Mouse (Mus musculus): ENCODE results near the gene Prss32. TPM values are rescaled to one million over a fixed set of nuclear protein-coding genes. Genes with fewer than 3 reads are reported as not detected.
A peak's percentile ranks its signal among the peaks of the same experiment; 100 is the strongest.

The Prss32 gene
- polyA plus RNA-seq, 1 experiment = 0.14 TPM

GRCm38 (mm10) chr17:23853292-23853691 lies 9.6 kb downstream of the Prss32 start:
- peak in 1 of 2 experiments; percentile 46 for DNase-seq (ENCODE audit: low read depth in 1 of 2, low spot score in 2 of 2)
- Histone ChIP-seq H3K27ac (ENCODE audit: insufficient read depth, low read length) (no peak overlapping the region), H3K36me3 (ENCODE audit: control insufficient read depth, insufficient read depth, low read length) (no peaks in the 10 kb centered on the region), H3K4me1 (ENCODE audit: control insufficient read depth, insufficient read depth, insufficient read length) (no peaks in the 10 kb centered on the region), H3K4me3 (ENCODE audit: extremely low read depth, insufficient read depth, insufficient read length) (no peak overlapping the region), H3K27me3 (ENCODE audit: control insufficient read depth, insufficient read depth, low read length) (no peaks in the 10 kb centered on the region)
- 41% methylated on average over 5 of the region's 5 CpGs for WGBS
- TF ChIP-seq CTCF (IDR thresholded peaks at IDR 0.05; ENCODE audit: extremely low read depth, insufficient read depth, insufficient read length, insufficient replicate concordance) (peak; percentile 48; the same call in 1 of the 2 replicates), POLR2A (IDR thresholded peaks at IDR 0.05; ENCODE audit: low read depth, low read length) (no peak)

- no peak overlapping the region for H3K4me3 ChIP-seq (ENCODE audit: extremely low read depth, insufficient read depth, insufficient read length)
- no peak for TF ChIP-seq CTCF (IDR thresholded peaks at IDR 0.05; ENCODE audit: extremely low read depth, insufficient read depth, insufficient read length, insufficient replicate concordance)
- no peak for TF ChIP-seq POLR2A (IDR thresholded peaks at IDR 0.05; ENCODE audit: low read depth, low read length)
- no peak for DNase-seq (ENCODE audit: low read depth in 1 of 2, low spot score in 2 of 2)
- H3K27me3 ChIP-seq (ENCODE audit: control insufficient read depth, insufficient read depth, low read length) = no peaks in the 10 kb centered on the region
- no peaks in the 10 kb centered on the region for H3K36me3 ChIP-seq (ENCODE audit: control insufficient read depth, insufficient read depth, low read length)
- no peak overlapping the region for H3K27ac ChIP-seq (ENCODE audit: insufficient read depth, low read length)
- no peaks in the 10 kb centered on the region for H3K4me1 ChIP-seq (ENCODE audit: control insufficient read depth, insufficient read depth, insufficient read length)
- WGBS = 91% methylated on average over 10 of the region's 10 CpGs
These were observed 10.6 kb downstream of the Prss32 start for GRCm38 (mm10) chr17:23854229-23854765.

GRCm38 (mm10) chr17:23857193-23857592 lies 13.5 kb downstream of the Prss32 start:
- Histone ChIP-seq H3K36me3 (ENCODE audit: control insufficient read depth, insufficient read depth, low read length) (no peaks in the 10 kb centered on the region), H3K4me1 (ENCODE audit: control insufficient read depth, insufficient read depth, insufficient read length) (no peaks in the 10 kb centered on the region), H3K27me3 (ENCODE audit: control insufficient read depth, insufficient read depth, low read length) (no peaks in the 10 kb centered on the region), H3K27ac (ENCODE audit: insufficient read depth, low read length) (no peak overlapping the region), H3K4me3 (ENCODE audit: extremely low read depth, insufficient read depth, insufficient read length) (no peak overlapping the region)
- WGBS = 92% methylated on average over 6 of the region's 6 CpGs
- TF ChIP-seq CTCF (IDR thresholded peaks at IDR 0.05; ENCODE audit: extremely low read depth, insufficient read depth, insufficient read length, insufficient replicate concordance) = no peak
- no peak for TF ChIP-seq POLR2A (IDR thresholded peaks at IDR 0.05; ENCODE audit: low read depth, low read length)
- DNase-seq (ENCODE audit: low read depth in 1 of 2, low spot score in 2 of 2) = no peak

DNA sequence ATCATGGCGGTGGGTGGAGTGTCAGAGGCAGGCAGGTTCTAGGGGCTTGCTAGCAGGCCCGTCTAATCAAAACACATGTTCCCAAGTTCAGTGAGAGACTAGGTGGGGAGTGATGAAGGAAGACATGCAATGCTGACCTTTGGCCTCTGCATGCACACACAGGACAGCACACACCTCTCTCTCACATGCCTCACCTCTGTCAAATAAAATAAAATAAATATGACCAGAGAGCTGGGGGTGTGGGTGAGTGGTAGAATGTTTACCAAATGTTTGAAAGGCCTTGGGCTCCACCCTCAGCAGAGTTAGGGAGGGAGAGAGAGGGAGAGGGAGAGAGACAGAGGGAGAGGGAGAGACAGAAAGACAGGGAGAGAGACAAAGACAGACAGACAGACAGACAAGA lies 14.3 kb downstream of the Prss32 start:
- WGBS = 93% methylated on average over 2 of the region's 2 CpGs
- TF ChIP-seq POLR2A (IDR thresholded peaks at IDR 0.05; ENCODE audit: low read depth, low read length) = no peak
- TF ChIP-seq CTCF (IDR thresholded peaks at IDR 0.05; ENCODE audit: extremely low read depth, insufficient read depth, insufficient read length, insufficient replicate concordance) = no peak
- no peak for DNase-seq (ENCODE audit: low read depth in 1 of 2, low spot score in 2 of 2)

DNA sequence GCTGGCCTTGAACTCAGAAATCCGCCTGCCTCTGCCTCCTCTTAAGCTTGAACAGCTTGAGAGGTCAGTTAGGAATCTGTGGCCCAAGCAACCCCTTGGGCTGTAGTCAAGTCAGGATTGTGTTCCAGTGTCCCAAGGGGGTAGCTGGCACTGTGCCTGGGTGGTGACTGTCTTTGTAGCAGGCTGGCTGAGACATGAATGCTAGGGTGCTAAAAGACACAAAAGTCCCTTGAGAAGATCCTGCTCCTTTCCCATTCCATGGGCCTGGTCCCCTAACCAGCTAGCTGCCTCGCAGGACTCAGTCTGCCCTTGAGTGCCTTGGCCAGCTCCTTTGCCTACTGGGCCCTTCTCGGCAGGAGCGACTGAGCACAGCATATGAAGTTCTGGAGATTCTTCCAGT lies 19.3 kb downstream of the Prss32 start:
- no peak overlapping the region for H3K4me3 ChIP-seq (ENCODE audit: extremely low read depth, insufficient read depth, insufficient read length)
- DNase-seq (ENCODE audit: low read depth in 1 of 2, low spot score in 2 of 2) = no peak
- WGBS = 85% methylated on average over 4 of the region's 4 CpGs
- H3K4me1 ChIP-seq (ENCODE audit: control insufficient read depth, insufficient read depth, insufficient read length) = no peaks in the 10 kb centered on the region
- H3K36me3 ChIP-seq (ENCODE audit: control insufficient read depth, insufficient read depth, low read length) = no peaks in the 10 kb centered on the region
- TF ChIP-seq POLR2A (IDR thresholded peaks at IDR 0.05; ENCODE audit: low read depth, low read length) (no peak), CTCF (IDR thresholded peaks at IDR 0.05; ENCODE audit: extremely low read depth, insufficient read depth, insufficient read length, insufficient replicate concordance) (no peak)
- H3K27ac ChIP-seq (ENCODE audit: insufficient read depth, low read length) = no peak overlapping the region
- H3K27me3 ChIP-seq (ENCODE audit: control insufficient read depth, insufficient read depth, low read length) = no peaks in the 10 kb centered on the region

More for the DNA sequence above, 14.3 kb downstream of the Prss32 start:
- Histone ChIP-seq H3K4me3 (ENCODE audit: extremely low read depth, insufficient read depth, insufficient read length) (no peak overlapping the region), H3K27me3 (ENCODE audit: control insufficient read depth, insufficient read depth, low read length) (no peaks in the 10 kb centered on the region), H3K4me1 (ENCODE audit: control insufficient read depth, insufficient read depth, insufficient read length) (no peaks in the 10 kb centered on the region), H3K36me3 (ENCODE audit: control insufficient read depth, insufficient read depth, low read length) (no peaks in the 10 kb centered on the region), H3K27ac (ENCODE audit: insufficient read depth, low read length) (no peak overlapping the region)

DNA sequence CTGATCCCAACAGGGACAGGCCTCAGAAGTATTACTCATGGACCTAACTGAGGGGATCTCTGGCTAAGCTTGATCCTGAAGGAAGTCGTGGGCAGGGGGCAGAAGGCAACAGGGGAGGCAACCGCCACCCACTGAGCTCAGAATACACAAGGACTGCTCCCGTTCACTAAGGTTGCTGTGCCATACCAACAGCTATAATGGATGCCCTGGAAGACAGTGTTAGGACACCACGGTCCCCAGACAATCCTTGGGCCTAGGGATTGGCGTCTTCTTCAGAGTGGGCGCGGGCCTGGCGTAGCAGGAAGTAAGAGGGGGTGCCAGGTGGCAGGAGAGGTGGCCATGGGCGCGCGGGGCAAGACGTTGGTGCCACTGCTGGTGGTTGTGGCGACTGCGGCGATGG lies 24.1 kb downstream of the Prss32 start, which contains the start of gene Prss21:
Prss21 (plus strand) TSS at position 301 of the 400 bp plus-strand sequence.
- no peak for TF ChIP-seq CTCF (IDR thresholded peaks at IDR 0.05; ENCODE audit: extremely low read depth, insufficient read depth, insufficient read length, insufficient replicate concordance)
- no peak for TF ChIP-seq POLR2A (IDR thresholded peaks at IDR 0.05; ENCODE audit: low read depth, low read length)
- no peak within 1 kb of the TSS for H3K4me3 ChIP-seq (ENCODE audit: extremely low read depth, insufficient read depth, insufficient read length)
- WGBS = 82% methylated on average over 15 of the region's 15 CpGs

GRCm38 (mm10) chr17:23868513-23868912 lies 24.9 kb downstream of the Prss32 start:
- H3K36me3 ChIP-seq (ENCODE audit: control insufficient read depth, insufficient read depth, low read length) = no peaks in the 10 kb centered on the region
- no peak overlapping the region for H3K27ac ChIP-seq (ENCODE audit: insufficient read depth, low read length)
- H3K4me3 ChIP-seq (ENCODE audit: extremely low read depth, insufficient read depth, insufficient read length) = no peak overlapping the region
- TF ChIP-seq POLR2A (IDR thresholded peaks at IDR 0.05; ENCODE audit: low read depth, low read length) = no peak
- TF ChIP-seq CTCF (IDR thresholded peaks at IDR 0.05; ENCODE audit: extremely low read depth, insufficient read depth, insufficient read length, insufficient replicate concordance) = no peak
- no peak for DNase-seq (ENCODE audit: low read depth in 1 of 2, low spot score in 2 of 2)
- no peaks in the 10 kb centered on the region for H3K27me3 ChIP-seq (ENCODE audit: control insufficient read depth, insufficient read depth, low read length)
- WGBS = 83% methylated on average over 11 of the region's 11 CpGs
- H3K4me1 ChIP-seq (ENCODE audit: control insufficient read depth, insufficient read depth, insufficient read length) = no peaks in the 10 kb centered on the region

More for the DNA sequence above, 24.1 kb downstream of the Prss32 start, which contains the start of gene Prss21:
- Histone ChIP-seq H3K27ac (ENCODE audit: insufficient read depth, low read length) (no peak within 1 kb of the TSS), H3K36me3 (ENCODE audit: control insufficient read depth, insufficient read depth, low read length) (no peaks in the 10 kb centered on the region), H3K4me1 (ENCODE audit: control insufficient read depth, insufficient read depth, insufficient read length) (no peaks in the 10 kb centered on the region), H3K27me3 (ENCODE audit: control insufficient read depth, insufficient read depth, low read length) (no peaks in the 10 kb centered on the region)
- DNase-seq (ENCODE audit: low read depth in 1 of 2, low spot score in 2 of 2) = no peak
